Mouse (Mus musculus): ENCODE data around the gene Cdon.

Cdon gene

GRCm38 (mm10) chr9:35438286-35439061 is 17.5 kb downstream of the Cdon start:
- DNase-seq (ENCODE audit: low spot score), result no peak

GRCm38 (mm10) chr9:35439062-35439442 is 18.1 kb downstream of the Cdon start:
- DNase-seq (ENCODE audit: low spot score), result no peak

- DNase-seq (ENCODE audit: low spot score), result no peak
These were observed 18.8 kb downstream of the Cdon start for GRCm38 (mm10) chr9:35439754-35440153.

- DNase-seq (ENCODE audit: low spot score), result no peak
These were observed 21.5 kb downstream of the Cdon start for GRCm38 (mm10) chr9:35442476-35442875.

GRCm38 (mm10) chr9:35443618-35444511 is 22.9 kb downstream of the Cdon start:
- DNase-seq (ENCODE audit: low spot score), result no peak

- no peak for DNase-seq (ENCODE audit: low spot score)
These were observed 23.6 kb downstream of the Cdon start for GRCm38 (mm10) chr9:35444512-35444886.

- no peak for DNase-seq (ENCODE audit: low spot score)
These were observed 26.0 kb downstream of the Cdon start for GRCm38 (mm10) chr9:35446916-35447315.

GRCm38 (mm10) chr9:35453311-35453710 is 32.4 kb downstream of the Cdon start:
- DNase-seq (ENCODE audit: low spot score), result no peak

- DNase-seq (ENCODE audit: low spot score), result no peak
These were observed 38.7 kb downstream of the Cdon start for GRCm38 (mm10) chr9:35459594-35459993.

- DNase-seq (ENCODE audit: low spot score), result no peak
These were observed 46.4 kb downstream of the Cdon start for GRCm38 (mm10) chr9:35467264-35467817.

GRCm38 (mm10) chr9:35468913-35469312 is 48.0 kb downstream of the Cdon start:
- DNase-seq (ENCODE audit: low spot score), result no peak

- DNase-seq (ENCODE audit: low spot score), result no peak
These were observed 53.3 kb downstream of the Cdon start for GRCm38 (mm10) chr9:35474104-35474724.

GRCm38 (mm10) chr9:35475394-35475793 is 54.5 kb downstream of the Cdon start:
- no peak for DNase-seq (ENCODE audit: low spot score)

- DNase-seq (ENCODE audit: low spot score), result peak; percentile 14
These were observed 58.5 kb downstream of the Cdon start for GRCm38 (mm10) chr9:35479456-35479855.

GRCm38 (mm10) chr9:35482014-35482898 is 61.3 kb downstream of the Cdon start:
- no peak for DNase-seq (ENCODE audit: low spot score)

- DNase-seq (ENCODE audit: low spot score), result no peak
These were observed 63.0 kb downstream of the Cdon start for GRCm38 (mm10) chr9:35483949-35484348.

- no peak for DNase-seq (ENCODE audit: low spot score)
These were observed 65.7 kb downstream of the Cdon start for GRCm38 (mm10) chr9:35486616-35487015.

- DNase-seq (ENCODE audit: low spot score), result no peak
These were observed 67.6 kb downstream of the Cdon start for GRCm38 (mm10) chr9:35488496-35488895.

GRCm38 (mm10) chr9:35491109-35491866 is 70.4 kb downstream of the Cdon start:
- no peak for DNase-seq (ENCODE audit: low spot score)

- no peak for DNase-seq (ENCODE audit: low spot score)
These were observed 72.3 kb downstream of the Cdon start for GRCm38 (mm10) chr9:35493033-35493732.

All from left cerebral cortex, adult 11 months (tissue).